Mouse (Mus musculus): ENCODE measurements around the gene Lrmda. TPM values are rescaled to one million over a fixed set of nuclear protein-coding genes. Genes with fewer than 3 reads are reported as not detected.

The Lrmda gene
- polyA plus RNA-seq, 1 experiment from 2014 or later: 0.60 TPM

DNA sequence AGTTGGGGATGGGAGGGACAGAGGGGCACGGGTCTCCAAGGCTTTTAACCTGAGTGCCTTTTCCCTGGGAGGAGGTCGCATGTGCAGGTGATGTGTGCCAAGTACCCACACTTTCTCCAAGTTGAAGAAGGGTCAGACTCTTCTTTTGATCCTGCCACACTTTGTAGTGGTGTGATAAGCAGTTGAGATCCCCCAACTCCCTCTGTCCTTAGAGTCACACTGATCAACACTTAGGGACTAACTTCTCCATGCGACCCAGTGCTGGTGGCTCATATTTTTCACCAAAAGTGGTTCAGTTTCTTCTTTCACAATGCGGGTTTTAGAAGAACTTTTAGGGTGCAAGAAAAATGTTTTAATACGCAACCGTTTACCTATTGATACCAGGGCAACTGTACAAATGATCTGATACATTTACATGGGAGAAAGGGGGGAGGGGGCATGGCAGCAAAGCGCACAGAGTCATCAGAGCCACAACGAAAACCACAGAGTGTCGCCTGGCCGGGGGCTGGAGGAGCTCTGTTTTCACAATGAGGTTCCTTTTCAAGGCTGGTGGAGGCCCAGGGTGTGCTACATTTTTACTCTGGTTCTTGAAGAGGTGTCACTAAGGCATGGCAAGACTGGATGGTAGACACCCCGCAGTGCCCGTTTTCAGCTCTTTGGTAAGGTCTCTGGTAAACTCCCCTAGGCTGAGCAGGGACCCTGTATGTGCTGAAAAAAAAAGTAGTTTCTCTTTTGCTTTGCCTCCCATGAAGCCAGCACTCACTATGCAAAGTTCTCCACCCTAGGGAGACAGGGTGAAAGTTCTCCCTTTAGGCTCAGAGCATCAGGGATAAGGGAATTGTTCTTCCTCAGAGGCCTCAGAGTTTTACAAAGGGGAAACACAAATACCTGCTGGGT lies 685 bp downstream of the Lrmda start:
- H3K4me1 ChIP-seq: peaks cover 15% of the 10 kb centered on the region
- H3K36me3 ChIP-seq: no peaks in the 10 kb centered on the region
- peak overlapping the region; percentile 73 for H3K4me2 ChIP-seq
- peaks cover 48% of the 10 kb centered on the region for H3K27me3 ChIP-seq (replicated peaks)
- ATAC-seq (ENCODE audit: extremely low read depth, insufficient number of reproducible peaks, low FRiP score, low TSS enrichment): no peak
- no peak overlapping the region for H3K27ac ChIP-seq (replicated peaks)
- no peaks in the 10 kb centered on the region for H3K9me3 ChIP-seq
- WGBS: 33% methylated on average over 12 of the region's 12 CpGs
- H3K9ac ChIP-seq: peak overlapping the region; percentile 72
- peak overlapping the region; percentile 53 for H3K4me3 ChIP-seq

DNA sequence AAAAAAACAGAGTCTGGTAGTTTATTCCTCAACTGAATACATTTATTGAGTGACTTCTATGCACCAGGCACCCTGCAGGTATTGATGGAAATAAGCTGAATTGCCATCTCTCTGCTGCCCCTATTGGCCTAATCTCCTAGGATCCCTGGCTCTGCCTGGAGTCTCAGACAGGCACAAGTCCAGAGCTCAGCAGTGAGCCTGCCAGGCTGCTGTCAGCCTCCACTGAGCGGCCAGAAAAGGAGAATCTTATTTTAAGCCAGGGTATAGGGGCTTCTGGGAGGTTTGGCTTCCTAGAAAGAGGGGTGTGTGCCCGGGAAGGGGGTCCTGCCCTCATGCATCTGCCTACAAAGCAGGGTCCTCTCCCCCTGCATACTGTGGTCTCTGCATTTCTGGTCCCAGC lies 1.4 kb downstream of the Lrmda start:
- no peaks in the 10 kb centered on the region for H3K36me3 ChIP-seq
- H3K4me1 ChIP-seq: peaks cover 15% of the 10 kb centered on the region
- ATAC-seq (ENCODE audit: extremely low read depth, insufficient number of reproducible peaks, low FRiP score, low TSS enrichment): no peak
- H3K9me3 ChIP-seq: no peaks in the 10 kb centered on the region
- H3K27me3 ChIP-seq (replicated peaks): peaks cover 42% of the 10 kb centered on the region
- H3K4me2 ChIP-seq: no peak overlapping the region
- H3K9ac ChIP-seq: no peak overlapping the region
- no peak overlapping the region for H3K4me3 ChIP-seq
- 10% methylated on average over 2 of the region's 2 CpGs for WGBS
- H3K27ac ChIP-seq (replicated peaks): no peak overlapping the region

DNA sequence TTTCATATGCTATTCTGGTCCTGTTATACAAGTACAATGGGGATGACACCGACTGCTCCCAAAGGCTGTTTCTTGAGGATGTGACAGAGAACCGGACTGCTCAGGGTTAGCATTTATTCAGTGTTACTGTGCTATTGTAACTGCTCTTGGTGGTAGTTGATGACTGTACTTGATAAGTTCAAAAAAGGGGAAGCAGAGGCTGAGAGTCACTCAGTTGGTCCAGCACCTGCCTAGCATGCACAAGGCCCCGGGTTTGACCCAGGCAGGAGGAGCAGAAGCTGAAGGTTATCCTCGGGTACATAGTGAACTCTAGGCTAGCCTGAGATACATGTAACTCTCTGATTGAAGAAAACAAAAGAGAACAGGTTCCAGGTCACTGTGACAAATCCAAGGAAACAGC lies 4.0 kb downstream of the Lrmda start:
- no peaks in the 10 kb centered on the region for H3K36me3 ChIP-seq
- H3K27ac ChIP-seq (replicated peaks): no peak overlapping the region
- peaks cover 16% of the 10 kb centered on the region for H3K27me3 ChIP-seq (replicated peaks)
- H3K4me2 ChIP-seq: no peak overlapping the region
- H3K9ac ChIP-seq: no peak overlapping the region
- no peak overlapping the region for H3K4me3 ChIP-seq
- 72% methylated on average over 4 of the region's 4 CpGs for WGBS
- H3K4me1 ChIP-seq: peaks cover 15% of the 10 kb centered on the region
- no peaks in the 10 kb centered on the region for H3K9me3 ChIP-seq
- no peak for ATAC-seq (ENCODE audit: extremely low read depth, insufficient number of reproducible peaks, low FRiP score, low TSS enrichment)

DNA sequence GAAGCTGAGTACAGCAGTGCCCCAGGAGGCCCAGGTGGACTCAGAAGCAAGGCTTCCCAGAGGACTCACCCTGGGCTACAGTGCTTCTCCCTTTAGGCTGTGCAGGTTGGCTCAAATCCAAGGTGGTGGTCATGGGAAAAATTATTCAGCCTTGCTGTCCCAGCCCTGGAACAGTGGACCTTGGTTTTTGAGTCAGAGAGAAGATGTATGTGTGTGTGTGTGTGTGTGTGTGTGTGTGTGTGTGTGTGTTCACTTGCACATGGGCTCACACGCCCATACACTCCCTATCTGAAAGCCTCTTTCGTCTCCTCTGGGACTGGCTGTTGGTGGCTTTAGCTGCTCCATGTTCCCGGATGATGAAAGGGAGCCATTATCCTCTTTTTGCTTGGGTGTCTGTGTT lies 16.4 kb downstream of the Lrmda start:
- Histone ChIP-seq H3K36me3 (no peaks in the 10 kb centered on the region), H3K9me3 (no peaks in the 10 kb centered on the region), H3K4me1 (peaks cover 7% of the 10 kb centered on the region), H3K4me3 (no peak overlapping the region), H3K27me3 (replicated peaks) (peaks cover 8% of the 10 kb centered on the region), H3K27ac (replicated peaks) (no peak overlapping the region), H3K4me2 (no peak overlapping the region), H3K9ac (no peak overlapping the region)
- ATAC-seq (ENCODE audit: extremely low read depth, insufficient number of reproducible peaks, low FRiP score, low TSS enrichment): no peak
- 62% methylated on average over 3 of the region's 3 CpGs for WGBS

DNA sequence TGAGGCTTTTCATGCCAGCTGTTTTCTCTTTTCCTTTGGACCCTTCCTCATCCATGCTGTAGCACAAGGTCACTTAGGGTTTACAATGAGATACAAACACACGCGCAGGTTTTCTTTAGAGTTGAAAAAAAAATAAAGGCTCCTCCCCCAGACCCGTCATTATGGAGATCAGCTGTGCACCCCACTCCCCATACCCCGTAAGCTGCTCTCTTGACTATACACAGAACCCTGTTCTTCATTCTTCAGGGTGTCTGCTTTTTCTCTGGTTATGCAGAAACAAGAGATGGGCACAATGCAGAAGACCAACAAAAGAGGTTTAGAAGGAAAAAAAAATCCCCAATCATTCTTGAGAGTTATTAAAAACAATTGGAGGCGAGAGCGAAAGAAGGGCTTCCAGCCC lies 16.8 kb downstream of the Lrmda start:
- Histone ChIP-seq H3K27ac (replicated peaks) (no peak overlapping the region), H3K4me2 (no peak overlapping the region), H3K27me3 (replicated peaks) (peaks cover 8% of the 10 kb centered on the region), H3K36me3 (no peaks in the 10 kb centered on the region), H3K9me3 (no peaks in the 10 kb centered on the region), H3K9ac (no peak overlapping the region), H3K4me3 (no peak overlapping the region), H3K4me1 (peaks cover 7% of the 10 kb centered on the region)
- ATAC-seq (ENCODE audit: extremely low read depth, insufficient number of reproducible peaks, low FRiP score, low TSS enrichment): no peak
- WGBS: 69% methylated on average over 6 of the region's 6 CpGs

DNA sequence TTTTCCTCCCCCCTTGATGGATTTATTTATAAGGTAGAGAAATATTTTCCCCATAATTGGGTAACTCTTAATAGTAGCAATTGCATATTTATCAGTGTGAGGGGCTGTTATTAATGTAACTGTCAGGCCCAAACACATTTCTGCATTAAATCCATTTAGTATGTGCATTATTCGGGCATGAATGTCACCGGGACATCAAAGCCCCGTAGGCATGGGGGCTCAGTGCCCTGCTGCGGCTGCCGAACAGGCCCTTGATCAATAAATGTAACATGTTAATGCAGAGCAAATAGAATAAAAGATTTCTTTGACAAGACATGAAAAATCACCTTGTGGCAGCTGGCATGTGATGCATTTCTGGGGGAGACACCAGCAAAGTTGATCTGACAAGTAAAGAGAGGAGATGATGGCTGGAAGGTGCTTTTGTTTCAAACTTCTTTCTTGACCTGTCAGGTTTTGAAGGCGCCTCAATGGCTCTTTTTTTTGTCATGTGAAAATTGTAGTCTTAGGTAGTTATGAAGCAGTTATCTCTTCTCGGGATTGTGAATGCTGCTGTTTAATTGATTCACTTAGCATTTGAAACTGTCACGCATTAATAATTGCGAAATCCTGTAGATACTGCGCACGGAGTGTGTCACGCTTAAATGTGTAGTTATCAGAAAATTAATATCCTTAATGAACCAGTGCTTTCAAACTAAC lies 17.4 kb downstream of the Lrmda start:
- Histone ChIP-seq H3K4me3 (no peak overlapping the region), H3K36me3 (no peaks in the 10 kb centered on the region), H3K9me3 (no peaks in the 10 kb centered on the region), H3K4me1 (peaks cover 7% of the 10 kb centered on the region), H3K27ac (replicated peaks) (no peak overlapping the region), H3K27me3 (replicated peaks) (peaks cover 8% of the 10 kb centered on the region), H3K9ac (no peak overlapping the region), H3K4me2 (no peak overlapping the region)
- ATAC-seq (ENCODE audit: extremely low read depth, insufficient number of reproducible peaks, low FRiP score, low TSS enrichment): no peak
- WGBS: 83% methylated on average over 12 of the region's 12 CpGs

DNA sequence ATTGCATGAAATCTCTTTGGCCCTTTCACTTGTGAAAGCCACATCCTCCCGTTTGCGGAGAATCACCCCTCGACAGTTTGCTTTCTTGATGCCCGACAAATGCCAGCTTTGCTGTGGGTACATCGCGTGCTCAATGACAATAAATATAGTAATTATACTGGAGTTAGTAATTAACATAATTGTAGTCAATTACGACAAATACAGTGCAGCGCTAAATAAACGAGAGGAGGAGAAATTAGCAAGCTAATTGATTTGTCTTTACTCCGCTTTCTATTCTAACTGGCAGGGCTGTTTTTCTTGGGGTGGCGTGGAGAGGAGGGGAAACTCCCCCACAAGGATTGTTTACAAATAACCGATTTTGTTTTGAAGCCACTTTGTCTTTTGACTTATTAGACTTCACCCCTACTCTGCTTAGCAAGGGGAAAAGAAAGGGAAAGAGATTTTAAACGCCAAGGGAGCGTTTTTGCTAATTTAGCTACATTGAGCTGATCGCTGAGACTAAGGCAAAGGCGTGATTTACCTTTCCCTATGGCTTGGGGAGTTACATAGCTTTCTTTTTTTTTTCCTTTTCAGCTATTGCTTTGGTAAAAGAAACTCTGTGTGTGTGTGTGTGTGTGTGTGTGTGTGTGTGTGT lies 18.1 kb downstream of the Lrmda start:
- peaks cover 8% of the 10 kb centered on the region for H3K27me3 ChIP-seq (replicated peaks)
- no peaks in the 10 kb centered on the region for H3K36me3 ChIP-seq
- H3K9ac ChIP-seq: no peak overlapping the region
- no peak overlapping the region for H3K4me3 ChIP-seq
- no peak overlapping the region for H3K27ac ChIP-seq (replicated peaks)
- no peaks in the 10 kb centered on the region for H3K9me3 ChIP-seq
- no peak overlapping the region for H3K4me2 ChIP-seq
- 80% methylated on average over 16 of the region's 16 CpGs for WGBS
- H3K4me1 ChIP-seq: peaks cover 7% of the 10 kb centered on the region
- no peak for ATAC-seq (ENCODE audit: extremely low read depth, insufficient number of reproducible peaks, low FRiP score, low TSS enrichment)

DNA sequence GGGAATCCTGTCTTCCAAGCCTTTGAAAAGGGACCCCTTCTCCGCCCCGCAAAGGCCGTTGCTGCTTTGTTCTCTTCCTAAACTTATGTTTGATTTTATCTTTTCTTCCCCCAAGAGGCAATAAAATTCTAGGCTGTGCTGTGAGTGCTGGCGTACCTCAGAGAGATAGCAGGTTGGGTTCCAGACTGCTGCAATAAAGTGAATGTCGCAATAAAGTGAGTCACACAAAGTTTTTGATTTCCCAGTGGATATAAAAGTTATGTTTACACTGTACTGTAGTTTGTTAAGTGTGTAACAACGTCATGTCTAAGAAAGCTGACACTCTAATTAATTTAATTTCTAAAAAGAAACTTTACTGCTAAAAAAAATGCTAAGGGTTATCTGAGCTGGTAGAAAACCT lies 22.6 kb downstream of the Lrmda start:
- ATAC-seq (ENCODE audit: extremely low read depth, insufficient number of reproducible peaks, low FRiP score, low TSS enrichment): no peak
- no peaks in the 10 kb centered on the region for H3K36me3 ChIP-seq
- no peaks in the 10 kb centered on the region for H3K9me3 ChIP-seq
- no peak overlapping the region for H3K27ac ChIP-seq (replicated peaks)
- WGBS: 84% methylated on average over 6 of the region's 6 CpGs
- H3K9ac ChIP-seq: no peak overlapping the region
- H3K27me3 ChIP-seq (replicated peaks): peaks cover 4% of the 10 kb centered on the region; the same call in 1 of the 2 replicates
- H3K4me1 ChIP-seq: peaks cover 10% of the 10 kb centered on the region
- no peak overlapping the region for H3K4me3 ChIP-seq
- H3K4me2 ChIP-seq: no peak overlapping the region

DNA sequence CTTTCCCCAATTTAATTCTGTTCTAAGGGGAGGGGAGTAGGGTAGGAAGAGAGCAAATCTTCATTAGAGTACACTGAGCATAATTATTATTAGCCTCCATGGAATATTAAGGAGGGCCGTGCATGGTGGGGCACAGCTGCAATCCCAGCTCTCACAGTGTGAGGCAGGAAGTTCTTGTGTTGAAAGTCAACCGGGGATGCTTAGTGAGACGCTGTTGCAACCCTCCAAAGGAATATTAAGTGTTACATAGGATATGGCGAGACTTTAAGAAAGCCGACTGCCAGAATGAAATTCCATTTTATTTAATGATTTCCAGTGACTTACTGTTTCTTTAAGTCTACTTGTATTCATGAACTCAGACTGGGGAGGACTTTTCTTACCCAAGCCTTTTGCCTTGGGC lies 23.9 kb downstream of the Lrmda start:
- ATAC-seq (ENCODE audit: extremely low read depth, insufficient number of reproducible peaks, low FRiP score, low TSS enrichment): no peak
- Histone ChIP-seq H3K9ac (no peak overlapping the region), H3K9me3 (no peaks in the 10 kb centered on the region), H3K4me3 (no peak overlapping the region), H3K4me1 (peaks cover 22% of the 10 kb centered on the region), H3K27me3 (replicated peaks) (peaks cover 4% of the 10 kb centered on the region; the same call in 1 of the 2 replicates), H3K27ac (replicated peaks) (no peak overlapping the region), H3K4me2 (no peak overlapping the region), H3K36me3 (no peaks in the 10 kb centered on the region)
- WGBS: 83% methylated on average over 5 of the region's 5 CpGs

DNA sequence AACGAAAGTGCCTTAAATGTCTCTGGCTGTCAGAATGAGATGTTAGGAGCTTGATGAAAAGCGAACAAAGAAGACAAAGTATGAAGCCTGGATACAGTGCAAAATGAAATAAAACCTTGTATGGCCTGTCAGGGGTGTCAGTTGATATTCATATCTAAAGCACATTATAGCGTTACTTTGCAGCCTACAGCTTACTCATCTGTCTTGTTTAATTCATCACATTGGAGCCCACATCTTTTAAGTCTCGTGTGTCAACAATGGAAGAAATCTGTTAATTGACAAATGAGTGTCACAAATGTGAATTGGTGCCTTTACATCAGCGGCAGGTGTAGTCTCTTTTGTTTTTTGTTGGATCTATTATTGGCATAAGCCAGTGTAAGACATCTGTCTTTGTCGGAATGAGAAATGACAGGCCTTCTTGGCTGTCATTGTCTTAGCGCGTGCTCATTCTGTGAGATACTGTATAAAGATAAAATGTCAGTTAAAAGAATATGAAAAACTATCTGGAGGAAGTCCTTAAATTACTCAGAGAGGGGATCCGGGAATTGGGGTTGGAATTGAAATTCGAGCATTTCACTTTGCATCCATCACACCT lies 26.8 kb downstream of the Lrmda start:
- Histone ChIP-seq H3K27ac (replicated peaks) (no peak overlapping the region), H3K9ac (no peak overlapping the region), H3K4me1 (peaks cover 35% of the 10 kb centered on the region), H3K36me3 (no peaks in the 10 kb centered on the region), H3K4me2 (no peak overlapping the region), H3K27me3 (replicated peaks) (peaks cover 8% of the 10 kb centered on the region; the same call in 1 of the 2 replicates), H3K9me3 (no peaks in the 10 kb centered on the region), H3K4me3 (no peak overlapping the region)
- no peak for ATAC-seq (ENCODE audit: extremely low read depth, insufficient number of reproducible peaks, low FRiP score, low TSS enrichment)
- 75% methylated on average over 10 of the region's 10 CpGs for WGBS
